Mouse (Mus musculus): ENCODE data around the gene Lamc2. TPM values are rescaled to one million over a fixed set of nuclear protein-coding genes. Genes with fewer than 3 reads are reported as not detected.

Gene Lamc2
- polyA plus RNA-seq, 1 experiment = 0.01 TPM

- TF ChIP-seq TAL1 (IDR thresholded peaks at IDR 0.05; ENCODE audit: low read length) = no peak
- no peak for TF ChIP-seq GATA1 (IDR thresholded peaks at IDR 0.05; ENCODE audit: low read length)
- Histone ChIP-seq H3K36me3 (ENCODE audit: control insufficient read depth) (no peaks in the 10 kb centered on the region), H3K27me3 (ENCODE audit: control insufficient read depth) (0 out of 2 replicates have a peak, but pooled peaks cover 3% of the 10 kb centered on the region), H3K9me3 (ENCODE audit: control insufficient read depth, low read length) (no peaks in the 10 kb centered on the region), H3K4me1 (ENCODE audit: control insufficient read depth) (no peaks in the 10 kb centered on the region), H3K4me3 (replicated peaks) (no peak overlapping the region)
Measured at GRCm38 (mm10) chr1:153095826-153096727, 90.2 kb downstream of the Lamc2 start.

- H3K36me3 ChIP-seq (ENCODE audit: control insufficient read depth) = no peaks in the 10 kb centered on the region
- no peak overlapping the region for H3K4me3 ChIP-seq (replicated peaks)
- no peak for TF ChIP-seq GATA1 (IDR thresholded peaks at IDR 0.05; ENCODE audit: low read length)
- TF ChIP-seq TAL1 (IDR thresholded peaks at IDR 0.05; ENCODE audit: low read length) = no peak
- no peaks in the 10 kb centered on the region for H3K4me1 ChIP-seq (ENCODE audit: control insufficient read depth)
- H3K27me3 ChIP-seq (ENCODE audit: control insufficient read depth) = 0 out of 2 replicates have a peak, but pooled peaks cover 3% of the 10 kb centered on the region
- H3K9me3 ChIP-seq (ENCODE audit: control insufficient read depth, low read length) = no peaks in the 10 kb centered on the region
Measured at GRCm38 (mm10) chr1:153095328-153095727, 90.9 kb downstream of the Lamc2 start.

GRCm38 (mm10) chr1:153094226-153095076 lies 91.8 kb downstream of the Lamc2 start:
- Histone ChIP-seq H3K36me3 (ENCODE audit: control insufficient read depth) (no peaks in the 10 kb centered on the region), H3K9me3 (ENCODE audit: control insufficient read depth, low read length) (no peaks in the 10 kb centered on the region), H3K27me3 (ENCODE audit: control insufficient read depth) (0 out of 2 replicates have a peak, but pooled peaks cover 3% of the 10 kb centered on the region), H3K4me3 (replicated peaks) (no peak overlapping the region), H3K4me1 (ENCODE audit: control insufficient read depth) (no peaks in the 10 kb centered on the region)
- TF ChIP-seq GATA1 (IDR thresholded peaks at IDR 0.05; ENCODE audit: low read length) = no peak
- no peak for TF ChIP-seq TAL1 (IDR thresholded peaks at IDR 0.05; ENCODE audit: low read length)

- Histone ChIP-seq H3K4me1 (ENCODE audit: control insufficient read depth) (no peaks in the 10 kb centered on the region), H3K36me3 (ENCODE audit: control insufficient read depth) (no peaks in the 10 kb centered on the region), H3K4me3 (replicated peaks) (no peak overlapping the region), H3K9me3 (ENCODE audit: control insufficient read depth, low read length) (no peaks in the 10 kb centered on the region), H3K27me3 (ENCODE audit: control insufficient read depth) (0 out of 2 replicates have a peak, but pooled peaks cover 3% of the 10 kb centered on the region)
- TF ChIP-seq TAL1 (IDR thresholded peaks at IDR 0.05; ENCODE audit: low read length) = no peak
- no peak for TF ChIP-seq GATA1 (IDR thresholded peaks at IDR 0.05; ENCODE audit: low read length)
Measured at GRCm38 (mm10) chr1:153093581-153093980, 92.7 kb downstream of the Lamc2 start.

GRCm38 (mm10) chr1:153093172-153093571 lies 93.1 kb downstream of the Lamc2 start:
- no peaks in the 10 kb centered on the region for H3K4me1 ChIP-seq (ENCODE audit: control insufficient read depth)
- TF ChIP-seq GATA1 (IDR thresholded peaks at IDR 0.05; ENCODE audit: low read length) (no peak), TAL1 (IDR thresholded peaks at IDR 0.05; ENCODE audit: low read length) (no peak)
- H3K9me3 ChIP-seq (ENCODE audit: control insufficient read depth, low read length) = no peaks in the 10 kb centered on the region
- no peak overlapping the region for H3K4me3 ChIP-seq (replicated peaks)
- H3K27me3 ChIP-seq (ENCODE audit: control insufficient read depth) = 0 out of 2 replicates have a peak, but pooled peaks cover 3% of the 10 kb centered on the region
- H3K36me3 ChIP-seq (ENCODE audit: control insufficient read depth) = no peaks in the 10 kb centered on the region

- Histone ChIP-seq H3K9me3 (ENCODE audit: control insufficient read depth, low read length) (no peaks in the 10 kb centered on the region), H3K27me3 (ENCODE audit: control insufficient read depth) (0 out of 2 replicates have a peak, but pooled peaks cover 3% of the 10 kb centered on the region), H3K4me1 (ENCODE audit: control insufficient read depth) (no peaks in the 10 kb centered on the region), H3K4me3 (replicated peaks) (no peak overlapping the region), H3K36me3 (ENCODE audit: control insufficient read depth) (no peaks in the 10 kb centered on the region)
- TF ChIP-seq TAL1 (IDR thresholded peaks at IDR 0.05; ENCODE audit: low read length) (no peak), GATA1 (IDR thresholded peaks at IDR 0.05; ENCODE audit: low read length) (no peak)
Measured at GRCm38 (mm10) chr1:153092237-153092975, 93.8 kb downstream of the Lamc2 start.

- Histone ChIP-seq H3K9me3 (ENCODE audit: control insufficient read depth, low read length) (no peaks in the 10 kb centered on the region), H3K27me3 (ENCODE audit: control insufficient read depth) (0 out of 2 replicates have a peak, but pooled peaks cover 3% of the 10 kb centered on the region), H3K4me3 (replicated peaks) (no peak overlapping the region), H3K4me1 (ENCODE audit: control insufficient read depth) (no peaks in the 10 kb centered on the region), H3K36me3 (ENCODE audit: control insufficient read depth) (no peaks in the 10 kb centered on the region)
- TF ChIP-seq TAL1 (IDR thresholded peaks at IDR 0.05; ENCODE audit: low read length) (no peak), GATA1 (IDR thresholded peaks at IDR 0.05; ENCODE audit: low read length) (no peak)
Measured at GRCm38 (mm10) chr1:153091438-153092236, 94.6 kb downstream of the Lamc2 start.

GRCm38 (mm10) chr1:153090807-153091206 lies 95.4 kb downstream of the Lamc2 start:
- Histone ChIP-seq H3K9me3 (ENCODE audit: control insufficient read depth, low read length) (no peaks in the 10 kb centered on the region), H3K4me1 (ENCODE audit: control insufficient read depth) (no peaks in the 10 kb centered on the region), H3K36me3 (ENCODE audit: control insufficient read depth) (no peaks in the 10 kb centered on the region), H3K27me3 (ENCODE audit: control insufficient read depth) (0 out of 2 replicates have a peak, but pooled peaks cover under 1% of the 10 kb centered on the region), H3K4me3 (replicated peaks) (no peak overlapping the region)
- no peak for TF ChIP-seq TAL1 (IDR thresholded peaks at IDR 0.05; ENCODE audit: low read length)
- no peak for TF ChIP-seq GATA1 (IDR thresholded peaks at IDR 0.05; ENCODE audit: low read length)
